Mouse (Mus musculus) G1E-ER4 (cell line): Measurements from ENCODE around the gene Mad1l1. TPM values are rescaled to one million over a fixed set of nuclear protein-coding genes. Genes with fewer than 3 reads are reported as not detected.

Experiments
- GATA1 ChIP-seq: IDR thresholded peaks from one replicate; pipeline ENCODE4 v1.8.0; 2012; ENCODE audit warnings: low read length, inconsistent platforms
- polyA plus RNA-seq: library from polyadenylated mRNA; stranded (reverse); fragments of >175 nt; gene quantifications from 2 replicates; pipeline ENCODE4 v1.2.3, GENCODE M21; 2012

The Mad1l1 gene
- polyA plus RNA-seq, 1 experiment, result 35.6 TPM

GRCm38 (mm10) chr5:139979371-139979770, 342.0 kb downstream of the Mad1l1 start:
- no peak for TF ChIP-seq GATA1

DNA sequence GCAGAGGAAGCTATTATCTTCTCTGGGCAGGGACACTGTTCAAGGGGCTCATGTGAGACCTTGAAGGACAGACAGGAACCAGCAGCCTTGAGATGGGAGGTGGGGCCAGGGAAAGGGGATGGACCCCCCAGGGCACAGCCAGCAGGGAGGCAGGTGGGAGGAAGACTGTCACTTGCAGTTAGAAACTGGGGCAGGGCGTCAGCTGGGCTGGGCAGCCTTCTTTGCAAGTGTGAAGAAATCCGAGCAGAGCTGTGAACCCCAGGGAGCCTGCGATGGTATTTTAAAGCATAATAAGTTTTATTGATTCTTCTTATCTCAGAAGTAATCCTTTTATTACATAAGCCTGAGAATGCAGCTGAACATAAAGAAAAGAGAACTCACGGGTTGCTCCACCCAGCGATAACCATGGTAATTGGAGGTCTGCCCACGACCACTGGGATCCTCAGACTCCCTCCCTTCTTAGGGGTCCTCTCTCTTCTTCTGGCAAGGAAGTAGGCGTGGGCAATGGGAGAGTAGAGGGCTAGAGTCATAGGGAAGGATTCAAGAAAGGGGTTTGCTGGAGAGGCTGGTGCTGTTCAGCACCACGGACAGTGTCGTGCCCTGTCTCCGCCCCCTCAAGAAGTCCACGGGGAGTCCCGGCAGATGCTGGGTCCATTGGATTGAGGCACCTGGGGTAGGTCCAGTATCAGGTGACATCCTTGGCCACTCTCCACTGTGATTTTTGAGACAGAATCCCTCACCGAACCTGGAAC, 342.7 kb downstream of the Mad1l1 start:
- TF ChIP-seq GATA1, result no peak

- no peak for TF ChIP-seq GATA1
These were observed 343.9 kb downstream of the Mad1l1 start for GRCm38 (mm10) chr5:139977476-139977875.

DNA sequence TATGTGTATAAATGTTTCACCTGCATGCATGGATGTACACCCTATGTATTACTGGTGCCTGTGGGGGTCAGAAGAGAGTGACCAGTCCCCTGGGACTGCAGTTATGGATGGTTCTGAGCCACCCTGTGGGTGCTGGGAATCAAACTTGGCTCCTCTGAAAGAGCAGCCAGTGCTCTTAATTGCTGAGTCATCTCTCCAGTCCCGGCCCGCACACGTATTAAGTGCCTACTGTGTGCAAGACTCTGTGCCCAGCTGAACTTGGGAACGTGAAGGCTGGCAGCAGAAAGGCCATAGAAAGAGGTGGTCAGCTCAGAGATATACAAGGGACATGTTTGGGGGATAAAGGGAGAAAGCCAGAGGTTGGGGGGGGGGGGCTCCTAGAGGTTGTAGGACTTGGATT, 344.8 kb downstream of the Mad1l1 start:
- no peak for TF ChIP-seq GATA1

DNA sequence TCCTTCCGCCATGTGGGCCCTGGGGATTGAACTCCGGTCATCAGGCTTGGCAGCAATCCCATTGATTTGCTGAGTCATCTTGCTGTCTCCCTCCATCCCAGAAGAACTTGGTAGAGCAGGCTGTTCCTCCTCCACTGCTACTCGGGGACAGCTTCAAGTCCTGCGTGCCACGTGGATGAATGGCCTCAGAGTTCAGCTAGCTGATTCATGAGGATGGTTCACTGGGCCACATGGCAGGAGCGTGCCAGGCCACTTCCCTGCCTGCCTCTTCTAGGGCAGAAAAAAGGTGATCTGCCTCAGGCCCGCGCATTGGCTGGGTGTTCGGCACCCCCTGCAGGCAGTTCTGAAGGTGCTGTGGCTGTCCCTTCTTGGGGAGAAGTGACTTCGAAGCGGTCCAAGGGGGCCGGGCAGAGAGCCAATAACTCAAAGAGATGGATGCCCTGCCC, 351.1 kb downstream of the Mad1l1 start:
- TF ChIP-seq GATA1, result no peak

GRCm38 (mm10) chr5:139969151-139969948, 352.0 kb downstream of the Mad1l1 start:
- TF ChIP-seq GATA1, result no peak

- no peak for TF ChIP-seq GATA1
These were observed 355.8 kb downstream of the Mad1l1 start for GRCm38 (mm10) chr5:139965596-139965995.

DNA sequence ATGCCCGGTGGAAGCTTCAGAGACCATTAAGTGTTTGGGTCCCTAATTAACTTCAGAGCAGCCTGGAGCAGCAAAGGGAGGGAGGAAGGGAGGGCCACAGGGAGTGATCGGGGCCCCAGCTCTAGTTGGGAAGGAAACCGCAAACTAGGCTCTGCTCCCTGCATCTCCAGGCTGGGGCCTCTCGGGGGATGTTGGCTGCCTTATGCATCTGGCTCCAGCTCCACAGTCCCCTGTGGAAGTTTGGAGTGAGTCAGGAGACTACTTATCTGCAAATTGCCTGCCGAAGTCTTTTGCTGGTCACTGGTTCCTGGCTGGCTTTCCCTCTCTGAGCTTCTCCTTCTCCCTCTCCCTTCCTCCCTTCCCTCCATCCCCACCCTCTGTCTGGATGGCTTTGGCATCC, 357.0 kb downstream of the Mad1l1 start:
- no peak for TF ChIP-seq GATA1

GRCm38 (mm10) chr5:139959741-139960140, 361.6 kb downstream of the Mad1l1 start:
- no peak for TF ChIP-seq GATA1

Other genes with a start within 250 kb of the Mad1l1 start
- gene Nudt1, start 104 bp upstream of the Mad1l1 start, polyA plus RNA-seq, result 12.9 and 19.6 TPM in 2 replicates
- 13.4 TPM in 2 replicates for gene Mrm2, start 10.3 kb upstream of the Mad1l1 start, polyA plus RNA-seq
- gene Snx8, start 67.7 kb upstream of the Mad1l1 start, polyA plus RNA-seq, result 20.3 and 22.7 TPM in 2 replicates
- gene Eif3b, start 97.8 kb upstream of the Mad1l1 start, polyA plus RNA-seq, result 115 and 142 TPM in 2 replicates
- gene Gm4869, start 124.1 kb upstream of the Mad1l1 start, polyA plus RNA-seq, result not detected in 2 replicates
- not detected in 2 replicates for gene Chst12, start 184.0 kb upstream of the Mad1l1 start, polyA plus RNA-seq
- gene Grifin, start 243.5 kb upstream of the Mad1l1 start, polyA plus RNA-seq, result 0.14 and 0.22 TPM in 2 replicates